Mouse (Mus musculus) CD4-positive helper T cell, adult 2 months (primary cell): Measurements from ENCODE around the gene Sytl3.

Experiments
- DNase-seq: peaks from one replicate; pipeline ENCODE4 v3.0.0-alpha.2; 2012; ENCODE audit warnings: low read depth, missing footprints, low spot score

The Sytl3 gene

GRCm38 (mm10) chr17:6777629-6778331 lies 118.9 kb downstream of the Sytl3 start:
- DNase-seq, result peak; percentile 75

DNA sequence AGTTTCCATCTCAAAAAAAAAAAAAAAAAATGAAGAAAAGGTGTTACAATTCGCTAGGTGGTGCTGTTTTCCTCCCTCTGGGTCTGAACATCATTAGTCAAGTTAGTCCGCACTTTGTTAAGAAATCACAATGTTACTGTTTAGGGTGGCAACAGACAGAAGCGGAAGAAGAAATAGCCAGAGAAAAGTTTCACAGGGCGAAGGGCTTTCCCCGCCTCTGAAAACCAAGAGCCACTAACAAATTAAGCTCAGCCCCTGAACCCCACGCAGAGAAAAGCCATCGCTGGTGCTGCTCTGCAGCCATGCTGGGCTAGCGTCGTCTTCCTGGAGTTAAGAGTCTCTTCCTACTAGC lies 119.4 kb downstream of the Sytl3 start:
- peak; percentile 90 for DNase-seq

GRCm38 (mm10) chr17:6778771-6779509 lies 120.0 kb downstream of the Sytl3 start:
- DNase-seq, result peak; percentile 61

GRCm38 (mm10) chr17:6779632-6780031 lies 120.7 kb downstream of the Sytl3 start:
- peak; percentile 38 for DNase-seq

GRCm38 (mm10) chr17:6780521-6781115 lies 121.7 kb downstream of the Sytl3 start:
- DNase-seq, result peak; percentile 67

DNA sequence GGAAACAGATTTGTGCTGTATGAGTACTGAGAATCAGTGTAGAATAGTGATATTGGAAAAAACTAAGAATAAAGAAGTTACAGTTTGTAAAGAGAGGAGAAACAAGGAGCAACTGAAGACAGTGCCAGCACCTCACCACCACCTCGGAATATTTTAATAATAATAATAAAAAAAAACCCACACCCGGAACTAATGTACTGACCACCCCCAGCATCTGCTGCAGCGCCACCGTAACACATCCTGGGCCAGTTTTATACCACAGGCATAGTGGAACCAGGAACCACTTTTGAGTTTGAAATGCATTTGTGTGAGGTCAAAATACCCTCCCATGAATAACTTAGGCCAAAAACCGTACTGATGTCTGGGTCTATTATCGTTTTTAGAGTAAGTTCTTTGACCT lies 122.4 kb downstream of the Sytl3 start:
- DNase-seq, result peak; percentile 39

DNA sequence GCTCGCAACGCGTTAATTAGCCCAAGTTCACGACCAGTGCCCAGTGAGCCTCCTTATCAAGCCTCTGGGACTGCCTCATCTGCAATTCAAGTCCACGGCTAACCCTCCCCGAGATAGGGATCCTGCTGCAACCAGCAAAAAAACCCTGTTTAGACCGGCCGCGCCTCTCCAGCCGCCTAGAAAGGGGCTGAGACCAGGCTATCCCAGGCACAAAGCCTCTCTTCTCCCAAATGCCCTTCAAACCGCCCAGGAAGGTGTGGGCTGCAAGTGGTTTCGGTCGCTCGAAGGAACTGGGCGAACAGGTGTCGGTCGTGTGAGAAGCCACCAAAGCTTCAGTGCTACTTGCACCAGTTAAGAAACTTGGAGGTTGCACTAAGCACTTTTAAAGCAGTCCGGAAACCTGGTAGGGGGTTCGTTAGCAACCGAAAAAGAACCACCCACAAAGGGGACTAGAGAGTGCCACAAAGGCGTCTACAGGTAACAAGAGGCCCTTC lies 123.2 kb downstream of the Sytl3 start:
- no peak for DNase-seq

GRCm38 (mm10) chr17:6782611-6783005 lies 123.7 kb downstream of the Sytl3 start, which contains the start of gene Ezr:
Ezr (minus strand) TSS chr17:6782784.
- DNase-seq, result peak; percentile 95

DNA sequence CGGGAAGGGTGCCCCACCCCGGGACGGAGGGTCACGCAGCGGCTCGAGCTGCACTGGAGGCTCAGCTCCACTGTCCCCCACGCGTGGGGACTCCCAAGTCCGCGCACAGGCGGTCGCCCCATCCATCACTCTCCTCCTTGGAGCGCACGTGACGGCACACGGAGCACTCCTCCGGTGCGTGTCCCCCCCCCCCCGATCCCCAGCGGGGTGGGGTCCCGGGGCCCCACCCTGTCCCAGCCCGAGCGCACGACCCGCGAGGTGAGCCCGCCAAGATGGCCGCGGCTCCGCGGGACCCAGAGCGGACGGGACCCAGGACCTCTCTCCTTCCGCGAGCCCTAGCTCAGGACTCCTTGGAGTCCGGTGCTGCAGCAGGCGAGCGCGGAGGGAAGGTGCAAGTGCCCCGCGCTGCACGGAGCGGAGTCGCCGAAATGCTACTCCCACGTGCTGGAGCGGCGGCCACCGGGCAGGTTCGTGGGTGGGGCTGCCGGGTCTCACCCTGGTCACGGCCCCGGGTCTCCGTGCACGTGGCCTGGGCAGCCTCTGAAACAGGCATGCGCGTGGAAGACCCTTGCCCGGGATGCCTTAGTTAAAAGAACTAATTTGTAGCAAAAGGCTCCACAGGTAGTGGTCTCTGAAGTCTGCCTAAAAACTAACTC lies 124.2 kb downstream of the Sytl3 start:
- DNase-seq, result no peak

GRCm38 (mm10) chr17:6783756-6784357 lies 125.0 kb downstream of the Sytl3 start:
- no peak for DNase-seq

DNA sequence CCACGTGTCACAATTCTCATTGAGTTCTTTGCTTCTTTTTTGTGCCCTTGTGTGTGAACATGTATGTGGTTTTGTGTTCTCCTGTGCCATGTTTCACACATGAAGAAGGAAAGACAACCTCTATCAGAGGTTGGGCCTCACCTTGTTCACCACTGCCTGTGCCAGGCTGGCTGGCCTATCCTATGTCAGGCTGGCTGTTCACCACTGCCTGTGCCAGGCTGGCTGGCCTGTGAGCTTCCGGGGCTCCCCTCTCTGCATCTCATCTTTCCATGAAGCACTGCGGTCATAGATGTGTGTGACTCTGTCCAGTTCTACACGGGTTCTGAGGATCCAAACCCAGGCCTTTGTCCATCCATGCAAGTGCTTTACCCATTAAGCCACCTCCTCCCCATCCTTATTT lies 128.3 kb downstream of the Sytl3 start:
- DNase-seq, result no peak
